Mouse (Mus musculus) fibroblast of lung, adult 2 months (primary cell): ENCODE data around the gene Gm4952.

Experiments
- DNase-seq: peaks from one replicate; pipeline ENCODE4 v3.0.0-alpha.2; 2011; ENCODE audit warnings: low read depth

The Gm4952 gene

DNA sequence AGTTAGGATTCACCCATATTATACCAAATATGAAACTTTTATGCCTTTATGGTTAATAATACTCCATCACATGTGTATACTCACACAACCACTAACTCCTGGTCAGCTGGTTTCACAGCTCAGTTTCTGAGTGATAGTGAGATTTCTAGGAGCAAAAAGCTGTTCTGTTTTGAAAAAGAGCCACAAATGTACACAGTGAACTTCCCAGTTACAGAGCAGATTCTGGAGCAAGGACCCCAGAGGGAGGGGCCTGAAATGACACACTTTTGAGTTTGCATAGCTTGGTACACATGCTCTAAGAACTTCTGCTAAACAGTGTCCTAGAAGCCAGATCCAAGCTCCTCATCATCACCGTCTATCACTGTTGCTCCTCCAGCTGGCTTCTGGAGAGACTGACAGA is at the start of gene Gm4952:
Gene Gm4952, plus strand, starts transcription at position 301 of the 400 bp plus-strand sequence.
- no peak for DNase-seq

DNA sequence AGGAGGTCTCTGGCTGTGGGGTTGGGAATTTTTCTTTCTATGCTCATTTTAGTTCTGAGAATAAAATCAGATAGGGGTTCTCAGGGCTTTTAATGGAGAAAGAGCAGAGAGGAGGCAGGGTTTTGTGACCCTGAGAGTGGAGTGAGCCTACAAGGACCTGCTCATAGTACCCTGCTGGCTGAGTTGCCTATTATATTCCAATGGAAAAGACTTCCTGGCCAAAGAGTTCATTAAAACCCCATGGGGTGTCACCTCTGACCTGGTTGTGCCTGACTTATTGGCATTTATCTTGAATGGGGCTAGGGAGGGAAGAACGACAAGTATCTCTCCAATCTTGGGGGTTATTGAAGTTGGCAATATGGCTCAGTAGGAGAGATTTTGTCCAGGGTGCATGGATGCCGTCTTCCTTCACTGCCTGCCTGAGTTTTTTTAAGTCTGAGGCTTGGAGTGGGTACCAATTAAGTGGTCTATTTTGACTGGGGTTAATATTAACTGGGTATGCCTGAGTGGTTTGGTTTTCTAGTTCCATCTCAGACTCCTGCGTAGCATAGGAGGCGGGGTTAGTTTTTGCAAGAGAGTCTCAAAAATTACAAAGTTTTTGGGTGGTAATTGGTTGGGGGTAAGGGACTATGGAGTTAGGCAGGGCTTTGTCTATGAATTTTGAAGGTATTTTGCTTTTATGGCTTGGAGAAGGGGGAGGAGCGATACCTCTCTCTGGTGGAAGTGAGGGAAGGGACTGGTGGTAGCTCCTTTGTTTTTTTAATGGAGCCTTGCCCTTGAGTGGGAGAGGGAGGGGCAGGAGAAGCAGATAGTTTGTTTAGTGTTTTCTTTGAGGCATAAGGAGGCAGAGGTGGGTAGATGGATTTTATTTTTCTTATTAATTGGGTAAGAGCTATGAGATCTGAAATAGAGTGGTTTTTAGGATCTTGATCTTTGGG is 49.5 kb upstream of the Gm4952 start:
- DNase-seq, result no peak

DNA sequence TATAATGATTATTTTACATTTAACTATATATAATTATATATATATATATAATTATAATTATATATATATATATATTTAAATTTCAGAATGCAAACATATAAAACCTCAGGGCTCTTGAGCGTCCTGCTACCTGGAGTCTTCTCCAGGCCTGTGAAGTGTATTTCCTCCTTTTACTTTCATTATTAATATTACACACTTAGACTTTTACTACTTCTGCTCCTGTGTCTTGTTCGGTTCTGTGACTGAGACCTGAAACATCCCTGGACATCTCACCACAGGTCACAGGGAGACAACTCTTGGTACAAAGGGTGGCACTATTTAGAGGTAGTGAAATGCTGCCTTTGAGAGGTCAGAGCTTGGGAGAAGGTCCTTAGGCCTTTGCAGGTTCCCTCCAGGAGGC is 43.5 kb upstream of the Gm4952 start:
- DNase-seq, result no peak

DNA sequence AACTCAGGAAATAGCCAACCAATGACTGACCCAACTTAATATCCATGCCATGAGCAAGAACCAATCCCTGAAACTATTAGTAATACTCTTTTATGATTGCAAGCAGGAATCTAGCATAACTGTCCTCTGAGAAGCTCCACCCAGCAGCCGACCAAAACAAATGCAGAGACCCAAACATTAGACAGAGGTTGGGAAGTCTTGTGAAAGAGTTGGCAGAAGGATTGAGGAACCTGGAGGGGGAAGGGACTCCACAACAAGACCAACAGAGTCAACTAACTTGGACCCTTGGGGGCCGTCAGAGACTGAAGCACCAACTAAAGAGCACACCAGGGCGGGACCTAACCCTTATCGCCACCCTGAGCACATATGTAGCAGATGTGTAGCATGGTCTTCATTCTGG is 41.6 kb upstream of the Gm4952 start:
- no peak for DNase-seq

GRCm38 (mm10) chr19:12564197-12564596 is 35.6 kb upstream of the Gm4952 start:
- DNase-seq, result no peak

GRCm38 (mm10) chr19:12567011-12567410 is 32.8 kb upstream of the Gm4952 start:
- no peak for DNase-seq

- DNase-seq, result no peak
Observed at GRCm38 (mm10) chr19:12570866-12571265, 28.9 kb upstream of the Gm4952 start.

DNA sequence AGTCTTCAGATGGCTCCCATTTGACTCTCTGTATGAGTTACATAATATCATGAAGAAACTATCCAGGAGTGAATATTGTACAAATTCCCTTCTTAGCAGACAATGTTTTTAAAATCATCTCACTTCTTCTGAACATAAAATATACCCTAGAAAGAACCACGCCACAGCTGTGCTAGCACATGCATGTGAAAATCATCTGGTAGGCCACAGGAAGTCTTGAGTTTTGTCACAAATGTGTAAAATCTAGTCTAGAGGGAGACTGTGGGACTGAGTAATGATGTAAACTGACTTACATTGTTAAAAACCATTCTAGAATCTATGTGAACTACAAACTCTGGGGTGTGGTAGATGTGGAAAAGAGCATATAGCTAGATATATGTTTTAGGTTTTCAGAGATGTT is 28.1 kb upstream of the Gm4952 start:
- DNase-seq, result no peak

DNA sequence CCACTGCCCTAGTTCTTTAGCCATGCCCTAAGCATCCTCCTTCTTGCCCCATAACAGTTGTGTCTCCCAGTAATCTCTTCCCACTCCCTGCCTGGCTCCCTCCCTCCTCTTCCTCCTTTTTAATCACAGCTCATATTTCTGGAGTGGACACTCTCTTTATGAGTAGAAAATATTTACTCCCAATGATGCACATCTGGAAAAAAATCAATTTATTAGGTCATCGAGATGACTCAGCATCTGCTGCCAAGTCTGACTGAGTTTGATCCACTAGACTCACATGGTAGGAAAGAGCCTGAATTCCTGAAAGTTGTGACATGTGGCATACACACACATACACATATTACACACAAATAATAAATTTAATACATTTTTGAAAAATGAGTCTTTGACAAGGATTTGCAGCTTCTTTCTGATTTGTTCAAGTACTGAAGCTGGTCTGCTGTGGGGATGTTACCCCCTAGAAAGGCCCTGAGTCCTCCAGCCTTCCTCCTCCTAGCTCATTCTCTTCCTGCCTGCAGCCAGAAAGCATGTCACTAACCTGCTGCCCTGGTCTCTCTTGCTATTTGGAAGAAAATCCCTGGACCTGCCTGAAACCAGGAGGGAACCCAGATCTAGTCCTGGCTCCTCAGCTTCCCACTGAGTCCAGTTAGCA is 27.0 kb upstream of the Gm4952 start:
- DNase-seq, result no peak

GRCm38 (mm10) chr19:12573266-12574011 is 26.3 kb upstream of the Gm4952 start:
- DNase-seq, result peak; percentile 89

DNA sequence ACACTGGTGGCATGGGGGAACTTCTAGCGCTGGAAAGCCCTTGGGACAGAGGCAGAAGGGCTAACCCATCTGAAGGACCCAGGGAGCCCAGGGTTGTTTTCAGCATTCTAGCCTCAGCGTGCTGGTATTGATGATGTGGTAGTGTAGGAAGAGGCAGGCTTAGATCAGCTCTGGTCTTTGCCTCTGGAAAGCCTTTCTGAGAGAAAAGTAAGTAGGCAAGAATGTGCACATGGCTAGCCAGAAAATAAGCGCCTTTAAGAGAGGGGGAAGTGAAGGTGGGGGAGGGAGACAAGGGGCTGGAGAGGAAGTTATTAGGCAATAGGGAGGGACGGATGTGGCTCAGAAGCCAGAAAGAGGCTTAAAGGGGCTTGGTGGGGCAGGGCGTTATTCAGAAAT is 25.8 kb upstream of the Gm4952 start:
- no peak for DNase-seq

DNA sequence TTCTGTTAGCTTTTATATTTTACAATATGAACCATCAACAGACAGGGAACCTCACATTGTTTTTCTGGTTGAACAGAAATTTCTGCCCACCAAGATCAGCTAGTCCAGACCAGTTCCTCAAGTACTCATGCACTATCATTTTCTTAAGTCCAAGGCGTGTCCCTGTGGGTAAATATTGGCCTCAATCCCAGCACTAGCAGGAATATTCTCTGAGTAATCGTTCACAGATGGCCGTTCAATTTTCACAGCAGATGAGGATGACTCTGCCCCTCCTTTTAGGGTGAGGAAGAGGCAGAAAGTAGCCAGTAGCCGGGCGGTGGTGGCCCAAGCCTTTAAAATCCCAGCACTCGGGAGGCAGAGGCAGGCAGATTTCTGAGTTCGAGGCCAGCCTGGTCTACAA is 24.7 kb upstream of the Gm4952 start:
- peak; percentile 71 for DNase-seq

GRCm38 (mm10) chr19:12575514-12575913 is 24.3 kb upstream of the Gm4952 start:
- no peak for DNase-seq

- DNase-seq, result no peak
Observed at GRCm38 (mm10) chr19:12576639-12577038, 23.1 kb upstream of the Gm4952 start.

DNA sequence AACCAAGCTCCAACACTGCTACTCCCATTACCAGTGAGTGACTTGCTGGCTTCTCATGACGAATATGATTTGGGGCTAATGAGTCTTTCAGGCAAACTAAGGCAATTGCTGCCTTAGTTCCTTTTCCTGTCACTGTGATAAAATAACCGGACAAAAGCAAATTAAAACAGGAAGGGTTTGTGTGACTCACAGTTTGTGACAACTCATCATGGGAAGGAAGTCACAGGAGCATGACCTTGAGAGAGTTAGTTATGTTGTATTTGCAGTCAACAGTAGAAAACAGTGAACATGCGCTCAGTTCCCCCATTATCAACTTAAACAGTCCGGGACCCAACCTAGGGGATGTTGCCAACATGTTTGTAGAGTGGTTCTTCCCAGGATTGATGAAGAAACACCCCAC is 14.5 kb upstream of the Gm4952 start:
- no peak for DNase-seq

DNA sequence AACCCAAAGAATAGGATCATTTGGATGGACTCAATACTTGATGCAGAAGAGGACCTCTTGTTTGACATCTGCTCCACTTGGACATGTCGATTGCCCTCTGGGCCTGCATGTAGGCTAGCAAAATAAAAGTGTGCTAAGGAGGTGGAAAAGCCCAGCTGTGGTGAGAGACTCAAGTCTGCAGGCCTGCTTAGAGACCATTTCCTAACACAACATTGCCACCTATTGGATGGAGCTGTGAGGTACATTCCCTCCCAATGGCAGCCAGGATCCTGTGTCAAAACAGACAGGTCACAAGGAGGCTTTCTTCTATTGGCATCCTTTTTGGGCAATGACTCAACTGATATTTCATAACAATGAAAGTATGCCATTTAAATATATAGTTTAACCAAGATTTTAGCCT is 7.9 kb upstream of the Gm4952 start:
- peak; percentile 70 for DNase-seq

- DNase-seq, result no peak
Observed at GRCm38 (mm10) chr19:12595135-12595529, 4.6 kb upstream of the Gm4952 start.

DNA sequence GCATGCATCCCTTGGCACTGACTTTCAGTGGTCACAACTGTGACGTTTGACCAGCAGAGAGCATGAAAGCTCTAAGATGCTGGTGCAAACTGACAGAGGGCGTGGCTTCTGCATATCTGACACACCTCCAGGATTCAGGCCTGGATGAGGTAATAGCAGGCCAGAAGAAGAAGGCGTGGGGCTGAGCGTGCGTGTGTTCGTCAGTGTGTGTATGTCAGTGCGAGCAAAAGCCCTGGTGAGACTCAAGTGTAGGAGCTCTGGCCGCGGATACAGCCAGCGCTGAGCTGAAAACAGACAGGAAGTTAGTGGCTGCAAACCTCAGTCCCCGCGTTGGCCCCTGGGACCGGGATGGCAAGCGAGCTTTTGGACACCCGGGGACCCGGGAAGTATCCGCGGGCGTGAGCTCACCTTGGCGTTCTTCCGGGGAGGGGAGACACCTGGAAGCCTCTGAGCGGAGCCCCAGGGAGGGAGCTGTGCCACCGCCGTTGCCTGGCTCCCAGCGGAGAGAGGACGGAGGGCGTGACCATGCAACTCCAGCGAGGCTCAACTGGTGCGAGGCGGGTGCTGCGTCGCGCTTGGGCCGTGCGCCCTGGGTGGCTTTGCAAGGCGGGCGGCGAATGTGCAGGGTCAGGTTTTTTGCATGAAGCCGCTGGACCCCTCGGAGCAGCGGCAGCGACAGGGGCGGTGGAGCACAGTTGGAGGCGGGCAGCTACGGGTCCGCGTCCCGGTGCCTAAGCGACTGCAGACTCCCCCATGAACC is 4.1 kb upstream of the Gm4952 start:
- peak; percentile 66 for DNase-seq

DNA sequence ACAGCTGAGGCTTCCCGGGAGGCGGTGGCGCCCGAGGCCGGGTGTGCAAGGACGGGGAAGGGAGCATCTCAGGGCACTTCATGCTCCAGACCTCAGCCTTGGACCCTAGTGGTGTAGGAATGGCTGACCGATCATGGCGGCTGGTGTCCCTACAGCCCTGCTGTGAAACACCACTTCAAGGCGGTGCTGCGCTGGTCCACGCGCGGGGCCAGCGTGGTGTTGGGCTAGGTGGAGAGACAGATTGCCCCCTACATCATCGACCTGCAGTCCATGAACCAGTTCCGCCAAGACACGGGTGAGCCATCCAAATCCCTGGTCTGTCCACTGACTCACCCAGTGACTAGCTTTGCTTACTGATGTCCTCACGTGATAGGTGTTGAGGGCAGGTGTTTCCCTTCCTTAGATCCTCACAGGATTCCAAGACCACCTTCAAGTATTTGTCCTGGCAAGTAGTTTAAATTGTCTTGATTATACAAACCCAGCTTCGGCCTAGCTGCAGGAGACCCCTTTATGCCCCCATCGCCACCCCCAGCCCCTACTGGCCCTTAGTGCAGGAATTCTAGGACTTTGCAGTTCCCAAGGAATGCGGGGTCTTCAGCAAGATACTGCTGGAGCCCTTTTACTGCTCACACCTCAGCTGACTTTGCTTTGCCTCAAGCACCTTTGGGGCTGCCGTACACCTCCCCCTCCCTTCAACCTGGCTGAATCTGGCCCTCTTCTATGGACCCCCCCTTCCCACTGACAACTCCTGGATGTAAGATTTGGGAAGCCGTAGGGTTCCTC is 3.3 kb upstream of the Gm4952 start:
- DNase-seq, result no peak

DNA sequence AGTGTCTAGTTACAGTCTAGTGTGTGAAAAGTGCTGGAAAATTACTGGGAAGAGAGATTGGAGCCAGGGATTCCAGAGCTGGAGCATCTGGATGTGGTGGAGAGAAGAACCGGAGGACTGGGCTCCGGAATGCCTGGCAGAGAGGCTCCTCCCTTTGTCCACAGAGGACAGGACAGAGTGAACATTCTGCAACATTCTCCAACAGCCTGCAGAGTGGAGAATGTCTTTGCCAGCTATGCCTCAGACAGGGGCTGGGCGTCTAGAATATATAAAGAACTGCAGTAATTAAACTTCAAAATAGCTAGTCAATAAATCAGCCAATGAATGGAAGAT is 2.7 kb upstream of the Gm4952 start:
- DNase-seq, result no peak

GRCm38 (mm10) chr19:12598674-12599073 is 1.1 kb upstream of the Gm4952 start:
- DNase-seq, result no peak
